Mouse (Mus musculus): ENCODE measurements around the gene Hsp90ab1. TPM values are rescaled to one million over a fixed set of nuclear protein-coding genes. Genes with fewer than 3 reads are reported as not detected.

The Hsp90ab1 gene
- total RNA-seq, 2 experiments from 2014 or later, result 1,454 to 1,586 TPM

DNA sequence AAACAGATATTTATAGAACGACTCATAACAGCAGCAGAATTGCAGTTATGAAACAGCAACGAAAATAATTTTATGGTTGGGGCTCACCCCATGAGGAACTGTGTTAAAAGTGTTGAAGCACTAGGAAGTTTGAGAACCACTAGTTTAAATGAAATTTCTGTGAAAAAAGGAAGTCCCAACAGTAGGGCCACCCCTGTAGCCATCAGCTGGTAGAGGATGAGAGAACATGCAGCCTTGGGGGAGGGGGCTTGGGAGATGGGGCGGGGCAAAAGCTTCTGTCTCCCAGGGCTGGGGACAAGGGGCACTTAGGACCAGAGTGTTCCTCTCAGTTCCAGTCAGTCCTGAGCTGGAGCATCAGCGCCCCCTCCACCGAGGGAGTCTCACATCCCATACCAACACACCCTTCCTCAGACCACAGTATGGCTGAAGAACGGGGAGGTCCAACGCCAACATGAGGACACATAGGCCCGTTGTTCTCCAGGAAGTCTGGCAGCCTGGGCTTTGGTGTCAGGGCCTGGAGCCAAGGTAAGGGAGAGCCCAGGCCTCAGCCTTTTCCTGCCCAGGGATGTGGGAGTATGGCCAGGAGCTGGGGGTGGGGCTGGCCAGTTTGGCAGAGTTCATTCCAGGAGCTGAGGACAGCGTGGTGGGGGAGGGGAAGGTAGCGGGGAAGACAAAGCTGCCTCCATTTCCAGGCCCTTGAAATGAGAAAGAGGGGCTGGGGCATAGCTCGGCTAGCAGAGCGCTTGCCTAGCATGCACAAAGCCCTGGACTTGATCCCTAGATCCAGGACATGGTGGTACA is 11.2 kb upstream of the Hsp90ab1 start:
- intact Hi-C loops (cut with DNase I), result loop anchor here (2.0 to 5.0 kb wide), 2 partner anchors 43 to 133 kb away; no protein-coding TSS in a partner anchor
- peak; percentile 67 to 77 for DNase-seq (ENCODE audit: low spot score in 2 of 2)

DNA sequence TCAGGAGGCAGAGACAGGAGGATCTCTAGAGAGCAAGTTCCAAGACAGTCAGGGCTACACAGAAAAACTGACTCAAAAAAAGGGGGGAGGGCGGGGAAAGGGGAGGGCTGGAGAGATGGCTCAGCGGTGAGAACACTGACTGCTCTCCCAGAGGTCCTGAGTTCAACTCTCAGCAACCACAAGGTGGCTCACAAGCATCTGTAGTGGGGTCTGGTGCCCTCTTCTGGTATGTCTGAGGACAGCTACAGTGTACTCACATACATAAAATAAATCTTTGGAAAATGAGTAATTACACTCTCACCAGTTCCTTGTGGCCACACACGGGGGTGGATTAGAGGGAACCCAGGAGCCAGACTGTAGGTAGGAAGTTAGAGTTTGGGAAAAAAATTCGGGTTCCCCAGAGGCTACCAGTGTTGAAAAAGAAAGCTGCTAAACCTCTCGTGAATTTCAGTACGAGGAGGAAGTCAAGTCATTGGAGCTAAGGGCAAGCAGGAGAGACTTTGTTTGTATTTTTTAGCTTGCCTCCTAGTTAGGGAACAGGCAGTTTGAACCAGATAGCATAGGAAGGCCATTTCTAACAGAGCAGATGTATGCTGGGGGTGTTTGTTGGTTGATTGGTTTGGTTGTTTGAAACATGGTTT is 9.8 kb upstream of the Hsp90ab1 start:
- no peak for DNase-seq (ENCODE audit: low spot score in 2 of 2)
- intact Hi-C loops (cut with DNase I), result loop anchor here (5.0 kb wide), 1 partner anchor 134 kb away; no protein-coding TSS in a partner anchor

DNA sequence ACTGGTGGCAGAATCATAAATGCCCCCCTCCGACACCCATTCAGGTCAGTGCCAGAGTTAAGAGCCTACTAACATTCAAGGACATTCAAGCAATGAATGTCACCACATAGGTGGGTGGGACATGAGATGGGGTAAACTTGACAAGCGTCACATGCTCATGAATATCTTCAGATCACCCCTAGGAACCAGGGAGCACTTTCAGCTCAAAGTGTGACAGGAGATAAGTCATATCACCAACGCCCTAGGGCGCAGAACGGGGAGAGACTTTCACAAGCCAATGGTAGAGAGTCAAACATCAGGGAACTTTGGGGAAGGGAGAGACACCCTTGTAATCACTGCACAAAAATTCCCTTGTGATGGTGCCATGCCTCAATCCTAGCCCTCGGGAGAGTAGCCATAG is 9.1 kb upstream of the Hsp90ab1 start:
- no peak for DNase-seq (ENCODE audit: low spot score in 2 of 2)
- intact Hi-C loops (cut with DNase I), result loop anchor here (5.0 kb wide), 1 partner anchor 135 kb away; no protein-coding TSS in a partner anchor

- DNase-seq (ENCODE audit: low spot score in 2 of 2), result peak; percentile 75 to 82
- intact Hi-C loops (cut with DNase I), result loop anchor here (5.0 kb wide), 1 partner anchor 136 kb away; no protein-coding TSS in a partner anchor
These were observed 8.5 kb upstream of the Hsp90ab1 start for GRCm38 (mm10) chr17:45581567-45581983.

GRCm38 (mm10) chr17:45580958-45581477 is 7.9 kb upstream of the Hsp90ab1 start:
- DNase-seq (ENCODE audit: low spot score in 2 of 2), result no peak
- intact Hi-C loops (cut with DNase I), result loop anchor here (5.0 kb wide), 1 partner anchor 136 kb away; no protein-coding TSS in a partner anchor

- DNase-seq (ENCODE audit: low spot score in 2 of 2), result no peak
- intact Hi-C loops (cut with DNase I), result no loop called here
These were observed 6.5 kb upstream of the Hsp90ab1 start for GRCm38 (mm10) chr17:45579554-45579953.

- DNase-seq (ENCODE audit: low spot score in 2 of 2), result no peak
- intact Hi-C loops (cut with DNase I), result no loop called here
These were observed 5.8 kb upstream of the Hsp90ab1 start for GRCm38 (mm10) chr17:45578843-45579242.

DNA sequence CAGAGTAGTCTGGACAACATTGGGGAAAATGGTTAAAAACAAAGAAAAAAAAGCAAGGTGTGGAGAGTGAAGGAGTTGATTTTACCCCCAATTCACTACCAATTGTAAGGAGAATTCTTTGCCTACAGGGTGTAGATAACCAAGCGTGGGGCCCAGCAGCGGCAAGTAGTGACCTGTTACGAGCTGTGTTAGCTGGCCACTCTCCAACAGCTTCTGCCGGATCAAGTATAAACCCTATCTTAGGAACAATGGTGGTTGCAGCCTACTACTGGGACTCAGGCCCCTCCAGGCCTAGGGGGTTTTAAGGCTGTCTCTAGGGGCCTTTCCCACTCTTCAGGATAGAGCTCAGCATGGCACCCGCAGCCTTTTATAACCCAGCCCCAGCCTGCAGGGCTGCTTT is 5.2 kb upstream of the Hsp90ab1 start:
- intact Hi-C loops (cut with DNase I), result no loop called here
- DNase-seq (ENCODE audit: low spot score in 2 of 2), result no peak

GRCm38 (mm10) chr17:45575123-45575897 is 2.2 kb upstream of the Hsp90ab1 start:
- DNase-seq (ENCODE audit: low spot score in 2 of 2), result no peak
- intact Hi-C loops (cut with DNase I), result no loop called here

- intact Hi-C loops (cut with DNase I), result no loop called here
- peak; percentile 80 to 90 for DNase-seq (ENCODE audit: low spot score in 2 of 2)
These were observed 1.2 kb upstream of the Hsp90ab1 start for GRCm38 (mm10) chr17:45574129-45574761.

- intact Hi-C loops (cut with DNase I), result no loop called here
- peak; percentile 98 to 99 for DNase-seq (ENCODE audit: low spot score in 2 of 2)
These were observed 681 bp upstream of the Hsp90ab1 start for GRCm38 (mm10) chr17:45573780-45574123.

DNA sequence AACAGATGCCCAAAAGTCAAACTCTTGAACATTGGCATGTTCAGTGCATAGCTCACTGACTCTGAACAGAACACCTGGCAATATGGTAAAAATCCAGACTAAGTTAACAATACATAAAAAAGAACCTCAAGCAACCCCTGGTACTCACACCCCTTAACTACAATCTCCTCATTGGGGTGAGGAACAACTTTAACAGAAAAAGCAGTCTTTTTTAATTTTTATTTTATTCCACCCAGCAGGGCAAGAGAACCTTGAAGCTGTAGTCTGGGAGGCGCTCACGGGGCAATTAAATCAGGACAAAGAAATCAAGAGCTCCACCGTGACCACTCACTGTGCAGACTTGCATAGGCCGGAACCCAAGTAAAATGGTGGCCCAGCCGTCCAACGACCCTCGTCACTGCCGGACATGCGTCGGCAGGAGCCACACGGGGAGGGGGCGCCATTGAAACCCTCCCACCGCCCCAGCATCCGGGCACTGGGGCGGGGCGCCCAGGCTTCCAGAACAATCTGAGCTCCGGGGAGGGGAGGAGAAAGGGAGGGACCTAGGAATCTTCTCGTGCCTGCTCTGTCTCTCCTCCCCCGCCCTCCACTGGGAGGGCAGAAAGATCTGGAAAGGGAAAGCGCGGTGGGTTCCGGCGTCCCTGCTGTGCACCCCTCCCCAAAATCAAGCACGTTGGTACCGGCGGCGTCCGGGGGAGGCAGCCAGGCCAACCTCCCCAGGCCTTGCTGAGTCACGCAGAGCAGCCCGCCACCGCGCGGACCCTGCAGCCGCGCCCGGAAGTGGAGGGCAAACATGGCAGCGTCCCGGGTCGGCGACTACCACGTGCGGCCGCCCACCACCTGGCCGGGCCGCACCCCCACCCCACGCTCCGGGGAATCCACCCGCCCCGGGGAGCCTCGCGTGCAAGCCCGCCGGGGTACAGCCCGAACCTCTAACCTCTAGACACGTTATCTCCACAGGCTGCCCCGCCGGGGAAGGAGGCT is 676 bp downstream of the Hsp90ab1 start:
- intact Hi-C loops (cut with DNase I), result no loop called here
- DNase-seq (ENCODE audit: low spot score in 2 of 2), result peak; percentile 72 to 78

DNA sequence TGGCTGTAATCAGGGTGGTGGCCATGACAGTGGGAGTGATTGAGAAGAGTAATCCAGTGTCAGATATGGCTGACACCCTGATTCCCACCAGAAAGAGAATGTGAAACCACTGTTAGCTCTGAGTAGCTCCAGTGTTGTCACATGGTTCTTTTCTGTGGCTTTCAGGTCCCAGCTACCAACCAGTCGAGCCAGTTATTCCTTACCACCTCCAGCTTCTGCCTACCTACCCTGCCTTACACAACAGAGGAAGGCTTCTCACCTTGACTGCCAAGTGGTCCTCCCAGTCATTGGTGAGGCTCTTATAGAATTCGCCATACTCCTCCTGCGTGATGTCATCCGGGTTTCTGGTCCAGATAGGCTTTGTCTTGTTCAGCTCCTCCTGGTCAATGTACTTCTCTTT is 3.1 kb downstream of the Hsp90ab1 start:
- intact Hi-C loops (cut with DNase I), result no loop called here
- DNase-seq (ENCODE audit: low spot score in 2 of 2), result no peak

DNA sequence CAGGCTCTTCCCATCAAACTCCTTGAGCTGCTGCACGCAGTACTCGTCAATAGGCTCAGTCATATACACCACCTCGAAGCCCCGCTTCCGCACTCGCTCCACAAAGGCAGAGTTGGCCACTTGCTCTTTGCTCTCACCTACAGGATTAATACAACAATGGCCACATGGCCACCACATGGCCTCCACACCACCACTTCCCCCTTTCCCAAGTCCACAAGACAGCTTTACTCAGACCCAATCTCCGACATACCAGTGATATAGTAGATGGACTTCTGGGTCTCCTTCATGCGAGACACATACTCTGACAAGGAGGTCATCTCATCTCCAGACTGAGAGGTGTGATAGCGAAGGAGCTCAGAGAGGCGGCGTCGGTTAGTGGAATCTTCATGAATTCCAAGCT is 4.1 kb downstream of the Hsp90ab1 start:
- DNase-seq (ENCODE audit: low spot score in 2 of 2), result no peak
- intact Hi-C loops (cut with DNase I), result no loop called here

- intact Hi-C loops (cut with DNase I), result no loop called here
These were observed 5.9 kb downstream of the Hsp90ab1 start for GRCm38 (mm10) chr17:45567162-45567601.

DNA sequence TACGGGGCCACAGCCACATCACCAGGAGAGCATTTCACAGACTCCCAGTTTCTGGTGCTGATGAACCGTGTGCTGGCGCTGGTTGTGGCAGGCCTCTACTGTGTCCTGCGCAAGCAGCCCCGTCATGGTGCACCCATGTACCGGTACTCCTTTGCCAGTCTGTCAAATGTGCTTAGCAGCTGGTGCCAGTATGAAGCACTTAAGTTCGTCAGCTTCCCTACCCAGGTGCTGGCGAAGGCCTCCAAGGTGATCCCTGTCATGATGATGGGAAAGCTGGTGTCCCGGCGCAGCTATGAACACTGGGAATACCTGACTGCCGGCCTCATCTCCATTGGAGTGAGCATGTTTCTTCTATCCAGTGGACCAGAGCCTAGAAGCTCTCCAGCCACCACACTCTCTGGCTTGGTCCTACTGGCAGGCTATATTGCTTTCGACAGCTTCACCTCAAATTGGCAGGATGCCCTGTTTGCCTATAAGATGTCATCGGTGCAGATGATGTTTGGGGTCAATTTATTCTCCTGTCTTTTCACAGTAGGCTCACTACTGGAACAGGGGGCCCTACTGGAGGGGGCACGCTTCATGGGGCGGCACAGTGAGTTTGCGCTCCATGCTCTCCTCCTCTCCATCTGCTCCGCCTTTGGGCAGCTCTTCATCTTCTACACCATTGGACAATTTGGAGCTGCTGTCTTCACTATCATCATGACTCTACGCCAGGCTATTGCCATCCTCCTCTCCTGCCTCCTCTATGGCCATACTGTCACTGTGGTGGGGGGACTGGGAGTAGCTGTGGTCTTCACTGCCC is 6.5 kb downstream of the Hsp90ab1 start:
- intact Hi-C loops (cut with DNase I), result no loop called here
- DNase-seq (ENCODE audit: low spot score in 2 of 2), result peak in 1 of 2 experiments; percentile 50

More at GRCm38 (mm10) chr17:45567162-45567601, 5.9 kb downstream of the Hsp90ab1 start:
- no peak for DNase-seq (ENCODE audit: low spot score in 2 of 2)

GRCm38 (mm10) chr17:45566031-45566359 is 7.1 kb downstream of the Hsp90ab1 start:
- DNase-seq (ENCODE audit: low spot score in 2 of 2), result no peak
- intact Hi-C loops (cut with DNase I), result no loop called here

Data from left cerebral cortex, postnatal 14 days (tissue).